Mouse (Mus musculus) heart, adult 8-10 months (tissue): ENCODE measurements at regions not wholly inside any gene's neighbourhood (a gene's known extent, or its start where the extent isn't known, plus 50 kb on each side); places are given as distances from the start of the nearest gene placed in this dataset.

Source experiments
- DNase-seq: peaks from one replicate; pipeline ENCODE4 v3.0.0; 2022; ENCODE audit warnings: low spot score

- no peak for DNase-seq
Measured at GRCm38 (mm10) chr1:21132340-21132739, 53.3 kb upstream of the Tram2 start.

GRCm38 (mm10) chr1:21146961-21147360 is 67.9 kb upstream of the Tram2 start:
- no peak for DNase-seq

GRCm38 (mm10) chr1:21161742-21162141 is 56.6 kb upstream of the Tmem14a start:
- DNase-seq, result peak; percentile 66

- peak; percentile 85 for DNase-seq
Measured at GRCm38 (mm10) chr1:21166287-21166733, 52.1 kb upstream of the Tmem14a start.

GRCm38 (mm10) chr1:21166762-21167161 is 51.6 kb upstream of the Tmem14a start:
- DNase-seq, result no peak
